Mouse (Mus musculus): Measurements from ENCODE around the gene Chrna9. TPM values are rescaled to one million over a fixed set of nuclear protein-coding genes. Genes with fewer than 3 reads are reported as not detected.

Chrna9 gene
- polyA plus RNA-seq, 1 experiment = not detected

DNA sequence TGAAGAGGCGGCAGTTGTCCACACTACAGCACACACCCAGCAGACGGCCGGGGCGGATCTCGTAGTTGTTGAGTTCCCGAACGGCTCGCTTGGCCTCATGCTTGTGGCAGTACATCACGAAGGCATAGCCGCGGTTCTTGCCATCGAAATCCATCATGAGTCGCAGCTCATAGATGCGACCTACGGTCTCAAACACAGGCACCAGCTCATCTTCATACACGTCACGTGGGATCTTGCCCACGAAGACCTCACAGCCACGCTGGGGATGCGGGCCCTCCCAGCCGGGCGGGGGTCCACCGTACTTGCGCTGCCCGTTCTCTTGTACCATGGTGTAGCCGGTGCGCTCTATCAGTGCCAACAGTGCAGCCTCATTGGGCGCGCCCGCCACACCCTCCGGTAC lies 92.1 kb downstream of the Chrna9 start:
- DNase-seq (ENCODE audit: low read depth) = no peak
- no peak for TF ChIP-seq CTCF (IDR thresholded peaks at IDR 0.05; ENCODE audit: borderline replicate concordance, extremely low read depth, insufficient read depth, insufficient read length)
- no peak for TF ChIP-seq POLR2A (IDR thresholded peaks at IDR 0.05; ENCODE audit: borderline replicate concordance, extremely low read depth, insufficient read depth, insufficient read length, poor library complexity, severe bottlenecking)

Other genes with a start within 250 kb of the Chrna9 start
- 81.5 and 84.1 TPM in 2 replicates for gene Pds5a, start 236.6 kb upstream of the Chrna9 start, polyA plus RNA-seq (2012; rRNA removed)
- 30.2 and 31.4 TPM in 2 replicates for gene N4bp2, start 171.4 kb upstream of the Chrna9 start, polyA plus RNA-seq (2012; rRNA removed)
- gene Rhoh, start 73.7 kb upstream of the Chrna9 start, polyA plus RNA-seq (2012; rRNA removed) = 0.28 and 0.38 TPM in 2 replicates
- 0.10 TPM in 1 of 2 replicates, not detected in the other for gene 9130230L23Rik, start 69.4 kb downstream of the Chrna9 start, polyA plus RNA-seq (2012; rRNA removed)
- 1.4 and 3.7 TPM in 2 replicates for gene Rbm47, start 238.2 kb downstream of the Chrna9 start, polyA plus RNA-seq (2012; rRNA removed)